Mouse (Mus musculus) neural tube, embryonic 15.5 days (tissue): ENCODE measurements around the gene Celsr3. TPM values are rescaled to one million over a fixed set of nuclear protein-coding genes. Genes with fewer than 3 reads are reported as not detected.

Experiments
- ATAC-seq: fragments of 200-750 bp; cut with Nextera tagmentation; 2 replicates; pipeline ENCODE4 v1.8.0; 2017; ENCODE audit warnings: mild to moderate bottlenecking, moderate TSS enrichment, moderate library complexity; ENCODE audit not compliant: low FRiP score
- H3K27ac ChIP-seq: fragments of 300-500 bp; sonication (generic); replicated peaks from 2 replicates; pipeline ENCODE4 v1.5.1; 2015; ENCODE audit warnings: mild to moderate bottlenecking, inconsistent platforms
- H3K27me3 ChIP-seq: fragments of 300-500 bp; sonication (generic); replicated peaks from 2 replicates; pipeline ENCODE4 v1.6.1; 2015; ENCODE audit warnings: inconsistent platforms
- H3K36me3 ChIP-seq: fragments of 300-500 bp; sonication (generic); 2 replicates; pipeline ENCODE4 v1.6.1; 2015; ENCODE audit warnings: inconsistent platforms
- H3K4me1 ChIP-seq: fragments of 300-500 bp; sonication (generic); 2 replicates; pipeline ENCODE4 v1.6.1; 2015; ENCODE audit warnings: inconsistent platforms
- H3K4me2 ChIP-seq: fragments of 300-500 bp; sonication (generic); 2 replicates; pipeline ENCODE4 v1.6.1; 2015; ENCODE audit warnings: inconsistent platforms, mild to moderate bottlenecking, moderate library complexity
- H3K4me3 ChIP-seq: fragments of 300-500 bp; sonication (generic); replicated peaks from 2 replicates; pipeline ENCODE4 v1.5.1; 2015; ENCODE audit warnings: mild to moderate bottlenecking, inconsistent platforms
- H3K9ac ChIP-seq: fragments of 300-500 bp; sonication (generic); replicated peaks from 2 replicates; pipeline ENCODE4 v1.6.1; 2015; ENCODE audit warnings: mild to moderate bottlenecking, inconsistent platforms
- H3K9me3 ChIP-seq: fragments of 300-500 bp; sonication (generic); replicated peaks from 2 replicates; pipeline ENCODE4 v1.6.1; 2016; ENCODE audit warnings: inconsistent platforms
- WGBS: fragments of 180-500 bp; shearing (Covaris S2); methylation state at CpG from one replicate; pipeline ENCODE4 v1.1.7; 2015; ENCODE audit warnings: mixed read lengths; 5-methylcytosine and 5-hydroxymethylcytosine counted together
- microRNA-seq: library from miRNA; unstranded; fragments of <30 nt; microRNA quantifications from one replicate; pipeline ENCODE4, GENCODE M21; 2017
- polyA plus RNA-seq: library from polyadenylated mRNA; unstranded; fragments of >200 nt; fragmentation: Nextera tagmentation; extraction: Ambion mirVana; gene quantifications from 2 replicates; pipeline ENCODE4 v1.2.1, GENCODE M21; 2015

Gene Celsr3
- polyA plus RNA-seq, 1 experiment from 2014 or later, result 10.8 TPM

DNA sequence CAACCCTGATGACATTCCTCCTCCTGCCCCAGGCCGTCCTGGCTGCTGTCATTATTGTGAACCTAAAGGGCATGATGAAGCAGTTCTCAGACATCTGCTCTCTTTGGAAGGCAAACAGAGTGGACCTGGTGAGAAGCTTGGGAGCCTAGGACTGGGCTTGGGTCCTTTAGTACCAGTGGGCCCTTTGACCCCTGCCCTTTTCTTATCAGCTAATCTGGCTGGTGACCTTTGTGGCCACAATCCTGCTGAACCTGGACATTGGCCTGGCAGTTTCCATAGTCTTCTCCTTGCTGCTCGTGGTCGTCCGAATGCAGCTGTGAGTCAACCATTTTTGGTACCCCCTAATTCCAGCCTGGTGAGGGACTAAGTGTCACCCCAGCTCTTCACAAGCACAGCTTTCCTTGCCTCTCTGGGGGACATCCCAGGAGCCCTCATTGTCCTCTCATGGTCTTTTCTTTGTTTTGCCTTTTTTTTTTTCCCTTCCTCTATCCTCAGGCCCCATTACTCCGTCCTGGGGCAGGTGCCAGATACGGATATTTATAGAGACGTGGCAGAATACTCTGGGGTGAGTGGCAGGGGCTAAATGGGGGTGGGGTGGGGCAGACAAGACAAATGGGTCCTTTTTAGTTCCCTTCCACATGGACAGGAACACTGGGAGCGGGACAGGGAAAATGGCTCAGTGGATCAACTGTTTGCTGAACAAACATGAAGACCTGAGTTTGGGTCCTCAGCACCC, 32.8 kb downstream of the Celsr3 start:
- no peak overlapping the region for H3K9ac ChIP-seq
- no peak overlapping the region for H3K4me2 ChIP-seq
- no peak overlapping the region for H3K27ac ChIP-seq
- ATAC-seq, result no peak
- WGBS, result 76% methylated on average over 8 of the region's 8 CpGs
- H3K27me3 ChIP-seq, result 0 out of 2 replicates have a peak, but pooled peaks cover 4% of the 10 kb centered on the region
- H3K9me3 ChIP-seq, result no peaks in the 10 kb centered on the region
- H3K4me1 ChIP-seq, result peaks cover 11% of the 10 kb centered on the region
- no peak overlapping the region for H3K4me3 ChIP-seq
- peaks cover 46% of the 10 kb centered on the region for H3K36me3 ChIP-seq

Small RNAs within 50 kb of the gene (microRNA-seq; reads per million reads assigned to microRNA genes)
- not detected for gene Gm23156

Other genes with a start within 250 kb of the Celsr3 start
- 247 and 279 TPM in 2 replicates for gene Wdr6, start 247.6 kb upstream of the Celsr3 start, polyA plus RNA-seq
- 36.4 and 44.2 TPM in 2 replicates for gene P4htm, start 228.7 kb upstream of the Celsr3 start, polyA plus RNA-seq
- gene Arih2, start 176.9 kb upstream of the Celsr3 start, polyA plus RNA-seq, result 44.4 and 47.3 TPM in 2 replicates
- gene Slc25a20, start 164.2 kb upstream of the Celsr3 start, polyA plus RNA-seq, result 41.4 and 49.4 TPM in 2 replicates
- gene Prkar2a, start 137.0 kb upstream of the Celsr3 start, polyA plus RNA-seq, result 50.6 and 59.5 TPM in 2 replicates
- gene Ip6k2, start 42.5 kb upstream of the Celsr3 start, polyA plus RNA-seq, result 187 and 210 TPM in 2 replicates
- 33.3 and 40.0 TPM in 2 replicates for gene Nckipsd, start 18.0 kb upstream of the Celsr3 start, polyA plus RNA-seq
- 16.8 and 18.6 TPM in 2 replicates for gene Slc26a6, start 27.0 kb downstream of the Celsr3 start, polyA plus RNA-seq
- 0.32 TPM in 1 of 2 replicates, not detected in the other for gene Tmem89, start 88.3 kb downstream of the Celsr3 start, polyA plus RNA-seq
- 511 and 515 TPM in 2 replicates for gene Uqcrc1, start 110.3 kb downstream of the Celsr3 start, polyA plus RNA-seq
- gene Col7a1, start 127.3 kb downstream of the Celsr3 start, polyA plus RNA-seq, result 1.8 and 2.8 TPM in 2 replicates
- gene Ucn2, start 159.7 kb downstream of the Celsr3 start, polyA plus RNA-seq, result not detected in 2 replicates
- gene Pfkfb4, start 165.5 kb downstream of the Celsr3 start, polyA plus RNA-seq, result 26.3 and 30.1 TPM in 2 replicates
- 78.4 and 93.0 TPM in 2 replicates for gene Shisa5, start 212.2 kb downstream of the Celsr3 start, polyA plus RNA-seq
- gene Trex1, start 233.4 kb downstream of the Celsr3 start, polyA plus RNA-seq, result 13.9 and 15.6 TPM in 2 replicates
- 32.8 TPM in 2 replicates for gene Atrip, start 247.8 kb downstream of the Celsr3 start, polyA plus RNA-seq